Mouse (Mus musculus): ENCODE data around the gene Dtl. TPM values are rescaled to one million over a fixed set of nuclear protein-coding genes. Genes with fewer than 3 reads are reported as not detected.

Gene Dtl
- polyA plus RNA-seq, 1 experiment from 2014 or later, result 9.0 TPM

DNA sequence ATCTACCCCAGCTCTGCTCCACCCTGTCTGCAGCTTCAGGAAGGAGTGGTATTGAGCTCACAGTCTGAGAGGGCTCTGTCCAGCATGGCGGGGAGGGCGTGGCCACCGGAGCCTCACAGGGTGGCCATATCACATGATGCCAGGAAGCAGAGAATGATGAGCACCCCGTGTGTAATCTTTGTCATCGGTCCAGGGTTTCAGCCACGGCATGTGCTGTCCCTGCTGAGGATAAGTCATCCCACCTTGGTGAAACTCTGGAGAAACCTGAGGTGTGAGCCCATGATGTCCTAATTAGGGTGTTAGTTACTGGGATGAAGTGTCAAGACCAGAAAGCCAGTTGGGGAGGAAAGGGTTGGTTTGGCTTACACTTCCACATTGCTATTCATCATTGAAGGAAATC, 33.7 kb upstream of the Dtl start:
- 97% methylated on average over 6 of the region's 6 CpGs for WGBS
- no peak for ATAC-seq (ENCODE audit: low FRiP score, low read depth)
- H3K36me3 ChIP-seq, result peaks cover 82% of the 10 kb centered on the region
- no peaks in the 10 kb centered on the region for H3K27me3 ChIP-seq
- no peak overlapping the region for H3K27ac ChIP-seq (replicated peaks)
- H3K4me3 ChIP-seq, result no peak overlapping the region
- H3K9ac ChIP-seq, result no peak overlapping the region
- no peaks in the 10 kb centered on the region for H3K4me1 ChIP-seq (replicated peaks)
- no peaks in the 10 kb centered on the region for H3K9me3 ChIP-seq
- H3K4me2 ChIP-seq, result no peak overlapping the region

DNA sequence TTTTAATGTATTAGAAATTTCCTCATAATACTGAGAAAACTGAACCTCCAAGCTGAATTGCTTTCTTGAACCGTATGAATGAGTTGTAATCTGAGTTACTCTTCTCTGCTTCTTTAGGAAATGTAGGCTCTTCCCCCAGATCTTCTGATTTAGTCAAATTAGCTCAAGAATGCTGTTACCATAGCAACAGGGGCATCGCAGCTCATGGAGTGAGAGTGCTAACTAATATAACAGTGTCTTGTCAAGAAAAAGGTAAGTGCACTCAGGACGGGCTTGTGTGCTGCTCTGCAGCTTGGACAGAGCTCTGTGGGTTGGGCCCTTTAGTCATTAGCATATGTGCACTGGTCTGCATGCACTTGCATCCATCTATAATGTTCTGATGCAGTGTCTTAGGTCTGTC, 29.3 kb upstream of the Dtl start:
- Histone ChIP-seq H3K9me3 (no peaks in the 10 kb centered on the region), H3K27me3 (no peaks in the 10 kb centered on the region), H3K4me1 (replicated peaks) (no peaks in the 10 kb centered on the region), H3K4me3 (no peak overlapping the region), H3K4me2 (no peak overlapping the region), H3K9ac (no peak overlapping the region), H3K36me3 (peaks cover 54% of the 10 kb centered on the region), H3K27ac (replicated peaks) (no peak overlapping the region)
- no peak for ATAC-seq (ENCODE audit: low FRiP score, low read depth)
- 65% methylated on average over 3 of the region's 3 CpGs for WGBS

DNA sequence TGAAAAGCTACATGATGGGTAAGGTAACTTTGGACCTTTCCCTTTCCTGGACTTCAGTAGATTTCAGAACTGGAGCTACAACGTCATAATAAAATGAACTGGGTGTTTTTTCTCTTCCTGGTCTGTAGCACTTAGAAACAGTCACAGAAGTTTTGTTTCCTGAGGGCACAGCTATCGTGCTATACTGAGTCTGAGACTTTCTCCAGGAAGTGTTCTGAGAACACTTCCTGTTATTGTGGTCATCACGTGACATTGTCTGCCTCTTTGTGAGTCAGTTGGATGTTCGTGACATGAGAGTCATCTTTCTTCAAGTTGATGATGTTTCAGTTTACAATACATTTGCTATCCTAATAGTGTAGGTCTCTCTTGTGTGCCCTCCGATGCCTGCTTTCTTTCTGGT, 23.9 kb upstream of the Dtl start:
- H3K27me3 ChIP-seq, result no peaks in the 10 kb centered on the region
- no peak overlapping the region for H3K4me3 ChIP-seq
- 87% methylated on average over 5 of the region's 5 CpGs for WGBS
- H3K9ac ChIP-seq, result no peak overlapping the region
- no peaks in the 10 kb centered on the region for H3K9me3 ChIP-seq
- no peak overlapping the region for H3K4me2 ChIP-seq
- H3K4me1 ChIP-seq (replicated peaks), result no peaks in the 10 kb centered on the region
- H3K36me3 ChIP-seq, result peaks cover 36% of the 10 kb centered on the region
- ATAC-seq (ENCODE audit: low FRiP score, low read depth), result no peak
- no peak overlapping the region for H3K27ac ChIP-seq (replicated peaks)

DNA sequence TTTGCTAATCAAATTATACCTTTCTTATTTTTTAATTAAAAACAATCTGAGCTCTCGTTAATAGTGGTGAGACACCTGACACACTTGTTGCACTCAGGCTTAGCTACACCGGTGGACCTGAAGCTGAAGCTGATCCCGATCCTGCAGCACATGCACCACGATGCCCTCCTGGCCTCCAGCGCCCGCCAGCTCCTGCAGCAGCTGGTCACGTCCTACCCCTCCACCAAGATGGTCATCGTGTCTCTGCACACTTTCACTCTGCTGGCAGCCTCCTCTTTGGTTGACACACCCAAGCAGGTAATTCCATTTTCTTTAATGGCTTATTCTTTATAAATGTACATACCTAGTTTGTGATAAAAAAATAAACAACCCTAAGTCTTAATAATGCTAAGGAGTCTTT, 20.7 kb upstream of the Dtl start:
- Histone ChIP-seq H3K4me2 (no peak overlapping the region), H3K9ac (no peak overlapping the region), H3K9me3 (no peaks in the 10 kb centered on the region), H3K27me3 (no peaks in the 10 kb centered on the region), H3K36me3 (peaks cover 27% of the 10 kb centered on the region), H3K4me3 (no peak overlapping the region), H3K27ac (replicated peaks) (no peak overlapping the region), H3K4me1 (replicated peaks) (no peaks in the 10 kb centered on the region)
- 97% methylated on average over 8 of the region's 8 CpGs for WGBS
- ATAC-seq (ENCODE audit: low FRiP score, low read depth), result no peak

DNA sequence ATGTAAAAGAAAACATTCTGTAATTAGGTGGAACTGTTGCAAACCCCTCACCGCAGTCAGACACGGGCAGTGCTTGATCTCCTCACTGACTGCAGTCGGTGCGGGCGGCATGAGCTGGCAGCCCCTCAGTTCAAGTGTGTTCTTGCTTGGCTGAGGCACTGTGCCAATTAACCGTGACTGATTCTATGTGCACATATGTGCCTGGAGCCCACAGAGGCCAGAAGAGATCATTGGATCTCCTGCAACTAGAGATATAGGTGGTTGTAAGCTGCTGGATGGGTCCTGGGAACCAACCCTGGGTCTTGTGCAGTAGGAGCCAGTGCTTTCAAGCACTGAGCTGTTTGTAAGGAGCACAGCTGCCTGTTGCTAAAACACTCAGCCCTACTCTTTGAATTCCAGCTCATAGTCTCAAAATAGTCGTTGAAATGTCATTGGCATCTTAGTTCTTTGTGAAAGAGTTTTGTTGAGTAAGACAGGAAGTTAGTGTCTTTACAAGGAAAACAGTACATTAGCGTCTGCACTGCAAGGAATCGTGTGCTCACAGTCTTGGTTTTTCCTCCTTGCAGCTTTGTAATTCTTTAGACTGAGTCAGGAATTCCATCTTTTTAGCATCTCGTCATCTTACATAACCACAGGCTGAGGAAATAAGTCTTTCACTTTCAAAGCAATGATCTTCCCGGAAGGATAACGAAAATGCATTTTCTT, 16.8 kb upstream of the Dtl start:
- Histone ChIP-seq H3K4me2 (no peak overlapping the region), H3K36me3 (peaks cover 25% of the 10 kb centered on the region), H3K27me3 (no peaks in the 10 kb centered on the region), H3K9me3 (no peaks in the 10 kb centered on the region), H3K27ac (replicated peaks) (no peak overlapping the region), H3K4me3 (no peak overlapping the region), H3K9ac (no peak overlapping the region), H3K4me1 (replicated peaks) (no peaks in the 10 kb centered on the region)
- ATAC-seq (ENCODE audit: low FRiP score, low read depth), result no peak
- WGBS, result 87% methylated on average over 12 of the region's 12 CpGs

DNA sequence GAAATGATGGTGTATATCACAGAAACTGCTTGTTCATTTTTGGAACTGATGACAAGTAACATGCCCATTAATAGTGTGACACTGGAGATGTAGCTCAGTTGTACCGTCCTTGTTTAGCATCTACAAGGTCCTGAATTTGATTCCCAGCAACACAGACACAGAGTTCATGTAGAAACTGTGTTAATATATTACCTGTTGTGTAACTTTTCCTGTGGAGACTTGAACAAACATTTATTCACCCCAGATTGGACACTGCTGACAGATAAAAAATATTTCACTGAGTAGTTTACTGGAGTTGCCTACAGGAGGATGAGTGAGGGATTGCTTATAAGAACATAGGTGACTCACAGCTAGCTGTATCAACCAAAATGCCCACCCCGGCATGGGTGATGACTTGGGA, 13.4 kb upstream of the Dtl start:
- Histone ChIP-seq H3K4me3 (no peak overlapping the region), H3K9ac (no peak overlapping the region), H3K4me1 (replicated peaks) (no peaks in the 10 kb centered on the region), H3K27me3 (no peaks in the 10 kb centered on the region), H3K27ac (replicated peaks) (no peak overlapping the region), H3K9me3 (no peaks in the 10 kb centered on the region), H3K4me2 (no peak overlapping the region), H3K36me3 (peaks cover 30% of the 10 kb centered on the region)
- 95% methylated on average over 2 of the region's 2 CpGs for WGBS
- no peak for ATAC-seq (ENCODE audit: low FRiP score, low read depth)

DNA sequence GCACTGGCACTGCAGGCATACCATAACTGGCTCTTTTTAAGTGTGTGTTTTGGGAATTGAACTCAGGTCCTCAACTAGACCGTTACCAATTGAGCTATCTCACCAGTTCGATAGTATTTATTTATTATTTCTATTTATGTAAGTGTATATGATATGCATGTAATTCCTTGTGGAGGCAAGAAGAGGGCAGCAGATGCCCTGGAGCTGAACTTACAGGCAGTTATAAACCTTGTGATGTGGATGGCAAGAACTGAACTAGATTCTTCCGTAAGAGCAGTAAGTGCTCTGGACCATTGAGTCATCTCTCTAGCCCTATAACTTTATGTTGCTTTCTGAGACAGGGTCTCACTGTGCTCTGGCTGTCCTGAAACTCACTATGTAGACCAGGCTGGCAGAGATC, 11.7 kb upstream of the Dtl start:
- no peak for ATAC-seq (ENCODE audit: low FRiP score, low read depth)
- Histone ChIP-seq H3K27me3 (no peaks in the 10 kb centered on the region), H3K4me2 (no peak overlapping the region), H3K4me1 (replicated peaks) (no peaks in the 10 kb centered on the region), H3K9ac (no peak overlapping the region), H3K36me3 (peaks cover 40% of the 10 kb centered on the region), H3K27ac (replicated peaks) (no peak overlapping the region), H3K4me3 (no peak overlapping the region), H3K9me3 (no peaks in the 10 kb centered on the region)
- 96% methylated on average over 3 of the region's 3 CpGs for WGBS

DNA sequence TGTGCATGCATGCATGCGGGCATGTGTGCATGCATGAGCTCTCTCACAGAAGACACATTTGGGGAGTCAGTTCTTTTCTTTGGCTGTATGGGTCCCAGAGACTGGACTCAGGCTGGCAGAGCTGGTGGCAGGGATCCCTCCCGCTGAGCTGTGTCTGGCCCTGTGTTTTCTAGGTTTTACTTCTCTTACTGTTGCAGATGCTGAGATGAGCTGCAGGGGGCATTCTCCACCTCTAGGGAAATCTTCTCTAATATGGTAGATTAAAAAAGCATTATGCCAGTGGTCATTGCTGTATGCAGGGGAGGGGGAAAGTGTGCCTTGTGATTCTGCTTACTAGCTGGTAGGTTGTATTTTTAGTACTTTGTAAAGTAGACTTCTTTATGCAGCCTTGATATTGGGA, 10.4 kb upstream of the Dtl start:
- Histone ChIP-seq H3K9ac (no peak overlapping the region), H3K4me1 (replicated peaks) (no peaks in the 10 kb centered on the region), H3K27ac (replicated peaks) (no peak overlapping the region), H3K36me3 (peaks cover 40% of the 10 kb centered on the region), H3K4me2 (no peak overlapping the region), H3K27me3 (no peaks in the 10 kb centered on the region), H3K4me3 (no peak overlapping the region), H3K9me3 (no peaks in the 10 kb centered on the region)
- WGBS, result 84% methylated on average over 2 of the region's 2 CpGs
- ATAC-seq (ENCODE audit: low FRiP score, low read depth), result no peak

DNA sequence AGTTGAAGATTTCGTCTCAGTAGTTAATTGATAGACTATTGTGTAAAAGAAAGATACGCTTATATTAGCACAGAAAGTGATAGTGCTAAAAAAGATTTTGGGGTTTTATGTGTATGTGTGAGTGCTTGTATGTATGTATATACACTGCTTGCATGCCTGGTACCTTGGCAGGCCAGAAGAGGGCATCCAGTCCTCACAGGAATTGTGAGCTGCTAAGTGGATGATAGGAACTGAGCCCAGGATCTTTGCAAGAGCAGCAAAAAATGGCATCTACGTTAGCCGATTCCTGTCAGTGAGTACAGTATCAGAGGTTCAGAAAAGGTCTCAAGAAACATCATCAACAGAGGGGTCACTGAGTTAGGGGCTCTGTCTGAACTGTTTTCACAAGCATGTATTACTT, 9.1 kb upstream of the Dtl start:
- 91% methylated on average over 4 of the region's 4 CpGs for WGBS
- H3K9me3 ChIP-seq, result no peaks in the 10 kb centered on the region
- no peak overlapping the region for H3K4me2 ChIP-seq
- H3K27ac ChIP-seq (replicated peaks), result no peak overlapping the region
- H3K4me1 ChIP-seq (replicated peaks), result no peaks in the 10 kb centered on the region
- H3K36me3 ChIP-seq, result peaks cover 37% of the 10 kb centered on the region
- no peak for ATAC-seq (ENCODE audit: low FRiP score, low read depth)
- no peak overlapping the region for H3K9ac ChIP-seq
- no peak overlapping the region for H3K4me3 ChIP-seq
- no peaks in the 10 kb centered on the region for H3K27me3 ChIP-seq

DNA sequence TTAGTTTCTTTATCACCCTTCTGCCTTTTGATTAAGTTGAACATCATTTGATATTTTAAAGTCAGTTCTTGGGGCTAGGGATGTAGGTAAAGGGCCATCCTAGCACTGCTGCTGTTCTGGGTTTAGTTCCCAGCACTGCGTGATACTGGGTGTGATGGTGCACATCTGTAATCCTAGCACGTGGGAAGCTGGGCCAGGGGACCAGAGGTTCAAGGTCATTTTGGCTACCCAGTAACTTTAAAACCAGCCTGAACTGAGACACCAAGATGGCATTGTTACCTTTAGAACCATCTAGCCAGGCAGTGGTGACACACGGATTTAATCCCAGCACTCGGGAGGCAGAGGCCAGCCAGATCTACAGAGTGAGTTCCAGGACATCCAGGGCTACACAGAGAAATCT, 8.5 kb upstream of the Dtl start:
- WGBS, result 94% methylated on average over 4 of the region's 4 CpGs
- ATAC-seq (ENCODE audit: low FRiP score, low read depth), result no peak
- H3K9ac ChIP-seq, result no peak overlapping the region
- H3K9me3 ChIP-seq, result no peaks in the 10 kb centered on the region
- no peak overlapping the region for H3K4me3 ChIP-seq
- H3K4me2 ChIP-seq, result no peak overlapping the region
- peaks cover 34% of the 10 kb centered on the region for H3K36me3 ChIP-seq
- no peaks in the 10 kb centered on the region for H3K4me1 ChIP-seq (replicated peaks)
- no peaks in the 10 kb centered on the region for H3K27me3 ChIP-seq
- no peak overlapping the region for H3K27ac ChIP-seq (replicated peaks)

DNA sequence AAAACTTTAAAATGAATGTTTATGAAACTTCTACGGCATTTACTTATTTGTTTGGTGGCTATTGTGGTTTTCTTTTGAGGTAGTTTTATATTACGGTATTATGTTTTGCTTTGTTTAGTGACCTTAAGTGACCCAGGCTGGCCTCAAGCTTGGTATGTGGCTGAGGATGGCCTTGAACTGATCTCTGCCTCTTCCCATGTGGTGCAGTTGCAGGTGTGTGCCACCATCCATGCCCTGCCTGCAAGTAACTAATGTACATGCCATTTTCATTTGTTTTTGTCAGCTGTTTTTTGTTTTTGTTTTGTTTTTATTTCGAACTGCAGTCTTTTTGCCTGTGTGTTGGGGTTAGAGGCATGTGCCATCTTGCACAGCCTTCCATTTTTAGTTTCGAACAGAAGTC, 6.3 kb upstream of the Dtl start:
- Histone ChIP-seq H3K27me3 (no peaks in the 10 kb centered on the region), H3K27ac (replicated peaks) (no peak overlapping the region), H3K36me3 (peaks cover 22% of the 10 kb centered on the region), H3K4me1 (replicated peaks) (peaks cover 16% of the 10 kb centered on the region), H3K9ac (no peak overlapping the region), H3K4me2 (no peak overlapping the region), H3K9me3 (no peaks in the 10 kb centered on the region), H3K4me3 (no peak overlapping the region)
- no peak for ATAC-seq (ENCODE audit: low FRiP score, low read depth)
- WGBS, result 92% methylated on average over 4 of the region's 4 CpGs

DNA sequence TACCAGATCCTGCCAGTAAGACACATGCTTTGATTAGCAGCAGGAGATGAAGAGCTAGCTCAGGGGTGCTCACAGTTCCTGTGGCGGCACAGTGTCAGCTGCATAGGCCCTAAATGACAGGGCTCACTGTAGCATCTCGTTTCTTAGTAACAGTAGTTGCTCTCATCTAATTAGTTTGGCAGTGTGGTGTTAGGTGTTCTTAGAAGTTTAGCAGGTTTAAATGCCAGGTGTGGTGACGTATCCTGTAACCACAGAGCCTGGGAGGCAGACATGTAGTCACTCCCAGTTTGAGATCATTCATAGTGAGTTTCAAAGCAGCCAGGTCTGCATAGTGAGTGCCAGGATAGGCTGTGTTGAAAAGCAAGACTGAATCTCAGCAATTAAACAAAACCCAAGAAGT, 4.2 kb upstream of the Dtl start:
- no peak overlapping the region for H3K4me2 ChIP-seq
- no peak for ATAC-seq (ENCODE audit: low FRiP score, low read depth)
- H3K36me3 ChIP-seq, result peaks cover 17% of the 10 kb centered on the region
- H3K27ac ChIP-seq (replicated peaks), result no peak overlapping the region
- H3K9me3 ChIP-seq, result no peaks in the 10 kb centered on the region
- no peaks in the 10 kb centered on the region for H3K27me3 ChIP-seq
- no peak overlapping the region for H3K4me3 ChIP-seq
- H3K9ac ChIP-seq, result no peak overlapping the region
- H3K4me1 ChIP-seq (replicated peaks), result peaks cover 27% of the 10 kb centered on the region
- WGBS, result 91% methylated on average over 3 of the region's 3 CpGs

DNA sequence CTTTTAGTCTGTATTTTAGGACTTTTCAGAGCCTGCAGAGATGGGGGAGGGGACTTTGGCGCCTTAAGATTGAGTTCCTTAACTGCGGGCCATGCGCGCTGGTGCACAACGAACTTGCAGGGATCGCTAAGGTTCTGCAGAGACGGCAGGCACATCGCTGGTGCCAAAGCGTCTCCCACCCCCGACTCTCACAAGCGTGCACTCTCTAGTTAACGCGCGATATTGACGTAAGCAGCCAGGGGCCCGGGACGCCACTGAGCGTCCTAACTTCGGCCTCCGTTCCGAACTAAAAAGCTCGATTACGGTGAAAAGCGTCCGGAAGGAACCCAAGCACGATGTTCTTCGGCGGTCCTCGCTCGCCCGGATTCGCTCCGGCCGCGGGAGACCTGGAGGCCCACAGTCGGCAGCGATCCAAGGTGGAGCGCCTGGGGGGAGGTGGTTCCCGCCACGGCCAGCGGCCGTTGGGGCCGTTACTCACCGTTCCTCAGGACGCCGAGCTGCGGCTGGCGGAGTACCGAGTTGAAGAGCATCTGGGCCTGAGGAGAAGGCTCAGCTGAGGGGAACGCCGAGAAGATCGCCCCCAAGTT, 380 bp downstream of the Dtl start:
- Histone ChIP-seq H3K4me3 (peak overlapping the region; percentile 80), H3K27me3 (no peaks in the 10 kb centered on the region), H3K9me3 (no peaks in the 10 kb centered on the region), H3K4me1 (replicated peaks) (peaks cover 33% of the 10 kb centered on the region), H3K9ac (peak overlapping the region; percentile 47), H3K4me2 (peak overlapping the region; percentile 96), H3K36me3 (no peaks in the 10 kb centered on the region), H3K27ac (replicated peaks) (peak overlapping the region; percentile 63)
- under 1% methylated on average over 52 of the region's 52 CpGs for WGBS
- no peak for ATAC-seq (ENCODE audit: low FRiP score, low read depth)

Data from hindbrain, embryonic 15.5 days (tissue).